Mouse (Mus musculus) hindbrain, embryonic 15.5 days (tissue): ENCODE data around the gene Cyp26b1. TPM values are rescaled to one million over a fixed set of nuclear protein-coding genes. Genes with fewer than 3 reads are reported as not detected.

Experiments used
- ATAC-seq: fragments of 200-750 bp; cut with Nextera tagmentation; 2 replicates; pipeline ENCODE4 v1.8.0; 2017; ENCODE audit warnings: low read depth, moderate number of reproducible peaks, moderate TSS enrichment; ENCODE audit not compliant: low FRiP score
- H3K27ac ChIP-seq: fragments of 300-500 bp; sonication (generic); replicated peaks from 2 replicates; pipeline ENCODE4 v1.5.1; 2015; ENCODE audit warnings: mild to moderate bottlenecking, inconsistent platforms
- H3K27me3 ChIP-seq: fragments of 300-500 bp; sonication (generic); 2 replicates; pipeline ENCODE4 v1.6.1; 2015; ENCODE audit warnings: control low read depth, inconsistent platforms
- H3K36me3 ChIP-seq: fragments of 300-500 bp; sonication (generic); 2 replicates; pipeline ENCODE4 v1.6.1; 2015; ENCODE audit warnings: control low read depth, inconsistent platforms
- H3K4me1 ChIP-seq: fragments of 300-500 bp; sonication (generic); replicated peaks from 2 replicates; pipeline ENCODE4 v1.6.1; 2015; ENCODE audit warnings: control low read depth, inconsistent platforms
- H3K4me2 ChIP-seq: fragments of 300-500 bp; sonication (generic); 2 replicates; pipeline ENCODE4 v1.6.1; 2015; ENCODE audit warnings: moderate library complexity, mild to moderate bottlenecking, inconsistent platforms
- H3K4me3 ChIP-seq: fragments of 300-500 bp; sonication (generic); 2 replicates; pipeline ENCODE4 v1.5.1; 2015; ENCODE audit warnings: mild to moderate bottlenecking, inconsistent platforms
- H3K9ac ChIP-seq: fragments of 300-500 bp; sonication (generic); 2 replicates; pipeline ENCODE4 v1.6.1; 2015; ENCODE audit warnings: inconsistent platforms
- H3K9me3 ChIP-seq: fragments of 300-500 bp; sonication (generic); 2 replicates; pipeline ENCODE4 v1.6.1; 2016; ENCODE audit warnings: control low read depth, inconsistent platforms
- WGBS: fragments of 180-500 bp; shearing (Covaris S2); methylation state at CpG from one replicate; pipeline ENCODE4 v1.1.7; 2015; 5-methylcytosine and 5-hydroxymethylcytosine counted together
- polyA plus RNA-seq: library from polyadenylated mRNA; unstranded; fragments of >200 nt; fragmentation: Nextera tagmentation; extraction: Ambion mirVana; gene quantifications from 2 replicates; pipeline ENCODE4 v1.2.1, GENCODE M21; 2015

The Cyp26b1 gene
- polyA plus RNA-seq: 43.8 and 52.7 TPM in 2 replicates

DNA sequence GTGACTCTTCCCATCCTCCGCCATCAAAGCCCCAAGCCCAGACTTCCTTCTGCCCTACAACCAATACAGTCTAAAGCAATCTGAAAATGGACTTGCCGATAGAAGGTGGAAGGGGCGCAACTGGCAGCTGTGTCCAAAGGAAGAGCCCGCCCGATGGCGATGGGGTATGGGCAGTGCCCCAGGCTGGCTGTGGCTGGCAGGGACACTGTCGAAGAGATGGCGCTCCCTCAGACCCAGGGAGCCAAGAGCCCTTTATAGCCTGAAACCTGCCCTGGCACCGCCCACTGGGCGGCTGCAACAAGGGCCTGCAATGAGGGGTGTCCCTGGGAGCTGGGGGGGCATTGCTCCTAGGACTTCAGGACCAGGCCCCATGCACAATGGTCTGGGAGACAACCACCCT, at the start of gene Cyp26b1:
Gene Cyp26b1, minus strand, starts transcription at position 216 of the 400 bp plus-strand sequence.
- H3K4me2 ChIP-seq: peak within 1 kb of the TSS; percentile 29
- ATAC-seq: 0 out of 2 replicates have a peak, but pooled peaks have one; percentile 16
- no peaks in the 10 kb centered on the region for H3K9me3 ChIP-seq
- 71% methylated on average over 10 of the region's 10 CpGs for WGBS
- H3K9ac ChIP-seq: peak within 1 kb of the TSS; percentile 28; the same call in 1 of the 2 replicates
- peak within 1 kb of the TSS; percentile 49 for H3K4me3 ChIP-seq
- peaks cover 8% of the 10 kb centered on the region; the same call in 1 of the 2 replicates for H3K27me3 ChIP-seq
- peaks cover 25% of the 10 kb centered on the region for H3K4me1 ChIP-seq
- peak within 1 kb of the TSS; percentile 46 for H3K27ac ChIP-seq
- H3K36me3 ChIP-seq: no peaks in the 10 kb centered on the region

DNA sequence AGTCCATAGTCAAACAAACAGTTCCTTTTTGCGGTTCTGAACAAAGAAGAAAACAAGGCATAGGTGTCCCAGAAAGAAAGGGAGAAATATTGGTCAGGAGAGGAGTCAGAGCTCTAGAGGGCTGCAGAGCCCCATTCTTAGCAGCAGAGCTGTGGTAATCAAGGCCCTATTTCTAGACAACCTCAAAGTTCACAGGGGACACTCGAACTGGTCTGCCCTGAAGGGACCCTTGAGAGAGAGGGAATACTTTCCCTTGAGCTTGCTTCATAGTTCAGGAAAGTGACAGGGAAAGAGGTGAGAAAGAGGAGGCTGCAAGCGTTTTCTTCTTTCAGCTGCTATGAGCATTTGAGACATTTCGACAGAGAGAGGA, 47.3 kb upstream of the Cyp26b1 start:
- H3K27me3 ChIP-seq: no peaks in the 10 kb centered on the region
- no peaks in the 10 kb centered on the region for H3K9me3 ChIP-seq
- WGBS: 71% methylated on average over 4 of the region's 4 CpGs
- no peak overlapping the region for H3K9ac ChIP-seq
- peaks cover 2% of the 10 kb centered on the region for H3K4me1 ChIP-seq
- no peak overlapping the region for H3K4me2 ChIP-seq
- H3K36me3 ChIP-seq: no peaks in the 10 kb centered on the region
- no peak for ATAC-seq
- no peak overlapping the region for H3K27ac ChIP-seq
- no peak overlapping the region for H3K4me3 ChIP-seq

DNA sequence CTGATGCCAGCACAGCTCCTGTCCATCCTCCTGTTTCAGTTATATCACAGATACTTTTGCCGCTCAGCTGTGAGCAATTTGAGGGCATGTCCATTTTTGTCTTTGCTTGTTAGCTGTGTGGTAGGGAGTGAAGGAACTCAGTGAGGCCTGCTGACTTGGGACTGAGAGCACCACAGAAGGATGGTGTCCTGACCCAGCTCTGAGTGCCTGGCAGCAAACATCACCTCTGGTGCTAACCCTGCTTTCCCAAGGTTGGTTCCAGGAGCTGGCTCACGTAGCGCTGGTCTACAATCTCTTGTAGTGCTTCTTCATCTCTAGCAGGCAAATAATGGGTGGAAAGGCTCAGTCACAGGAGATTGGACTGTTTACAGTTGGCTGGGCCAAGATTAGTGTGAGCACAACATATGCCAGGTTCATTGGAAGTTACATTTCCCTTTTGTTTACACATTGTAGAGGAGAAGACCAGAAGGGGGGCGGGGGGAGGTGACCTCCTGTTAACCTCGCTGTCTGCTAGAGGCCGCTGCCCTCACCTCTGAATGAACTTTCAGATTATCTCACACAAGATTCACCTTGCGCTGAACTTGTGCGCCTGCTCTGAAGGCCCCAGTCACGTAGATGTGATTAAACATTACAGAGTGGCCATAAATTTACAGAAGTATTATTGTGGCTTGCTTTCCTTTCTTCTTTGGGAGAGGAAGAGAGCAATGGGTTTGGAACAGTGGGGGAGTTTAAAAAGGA, 46.8 kb upstream of the Cyp26b1 start:
- H3K4me1 ChIP-seq: no peaks in the 10 kb centered on the region; the same call in 1 of the 2 replicates
- no peaks in the 10 kb centered on the region for H3K36me3 ChIP-seq
- 63% methylated on average over 9 of the region's 9 CpGs for WGBS
- no peaks in the 10 kb centered on the region for H3K27me3 ChIP-seq
- no peak overlapping the region for H3K27ac ChIP-seq
- no peak for ATAC-seq
- no peak overlapping the region for H3K4me3 ChIP-seq
- no peak overlapping the region for H3K4me2 ChIP-seq
- H3K9me3 ChIP-seq: no peaks in the 10 kb centered on the region
- H3K9ac ChIP-seq: no peak overlapping the region

DNA sequence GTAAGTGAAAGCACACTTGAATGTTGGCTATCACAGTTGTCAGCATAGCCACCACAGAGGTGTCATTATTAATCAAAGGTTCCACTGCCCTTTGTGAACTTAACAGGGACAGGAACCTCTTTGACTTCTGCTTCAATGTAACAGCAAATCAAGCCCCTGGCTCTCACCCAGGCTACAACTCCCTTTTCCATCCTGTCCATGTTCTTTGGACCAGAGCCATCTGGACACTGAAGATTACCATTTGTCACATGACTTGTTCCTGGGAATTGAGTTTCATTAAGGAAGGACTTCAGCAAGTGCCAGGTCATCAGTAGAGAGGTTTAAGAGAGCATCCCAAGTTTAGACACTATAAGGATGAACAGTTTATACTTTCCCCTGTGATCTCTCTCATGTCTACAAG, 44.5 kb upstream of the Cyp26b1 start:
- H3K27ac ChIP-seq: no peak overlapping the region
- ATAC-seq: no peak
- H3K4me1 ChIP-seq: no peaks in the 10 kb centered on the region; the same call in 1 of the 2 replicates
- no peaks in the 10 kb centered on the region for H3K9me3 ChIP-seq
- no peaks in the 10 kb centered on the region for H3K36me3 ChIP-seq
- H3K27me3 ChIP-seq: no peaks in the 10 kb centered on the region
- no peak overlapping the region for H3K4me2 ChIP-seq
- no peak overlapping the region for H3K9ac ChIP-seq
- no peak overlapping the region for H3K4me3 ChIP-seq

DNA sequence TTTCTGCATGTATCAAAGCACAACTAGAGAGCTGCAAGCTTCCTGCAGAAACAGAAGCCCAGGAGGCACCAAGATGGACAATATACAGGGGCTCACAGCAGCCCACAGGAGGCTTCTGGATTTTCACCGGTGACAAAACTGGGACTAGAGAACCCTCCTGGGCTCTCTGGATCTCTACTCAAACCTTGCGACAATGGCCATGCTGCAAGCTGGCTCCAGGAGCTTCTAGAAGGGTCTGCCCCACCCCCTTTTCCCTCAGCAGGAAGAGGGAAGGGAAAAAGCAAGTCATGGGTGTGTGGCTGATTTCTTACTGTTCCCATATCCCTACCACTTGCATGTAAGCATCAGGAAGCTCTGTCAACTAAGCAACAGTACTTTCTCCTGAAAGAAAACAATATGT, 37.9 kb upstream of the Cyp26b1 start:
- no peak overlapping the region for H3K4me2 ChIP-seq
- no peak overlapping the region for H3K27ac ChIP-seq
- H3K36me3 ChIP-seq: no peaks in the 10 kb centered on the region
- no peak overlapping the region for H3K4me3 ChIP-seq
- H3K9me3 ChIP-seq: no peaks in the 10 kb centered on the region
- H3K27me3 ChIP-seq: no peaks in the 10 kb centered on the region
- no peaks in the 10 kb centered on the region for H3K4me1 ChIP-seq
- no peak overlapping the region for H3K9ac ChIP-seq
- no peak for ATAC-seq
- 92% methylated on average over 2 of the region's 2 CpGs for WGBS

DNA sequence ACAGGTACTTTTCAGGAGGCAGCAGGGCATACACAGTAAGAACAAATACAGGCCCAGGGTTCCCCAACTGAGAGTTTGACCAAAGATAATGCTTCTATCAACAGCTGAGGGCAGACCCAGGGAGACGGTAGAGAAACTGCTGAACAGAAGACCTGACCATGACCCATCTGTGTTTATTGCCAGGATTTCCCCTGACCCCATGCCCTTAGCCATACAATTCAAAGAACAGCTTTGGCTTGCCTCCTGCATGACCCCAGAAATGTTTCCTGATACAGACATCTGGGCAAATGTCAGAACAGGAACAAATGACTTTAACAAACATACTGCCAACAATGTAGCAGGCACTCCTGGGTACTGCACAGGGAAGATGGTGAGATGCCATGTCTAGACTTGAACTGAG, 36.6 kb upstream of the Cyp26b1 start:
- H3K4me3 ChIP-seq: no peak overlapping the region
- no peaks in the 10 kb centered on the region for H3K27me3 ChIP-seq
- no peak for ATAC-seq
- H3K4me2 ChIP-seq: no peak overlapping the region
- no peaks in the 10 kb centered on the region for H3K4me1 ChIP-seq
- H3K27ac ChIP-seq: no peak overlapping the region
- H3K9ac ChIP-seq: no peak overlapping the region
- no peaks in the 10 kb centered on the region for H3K9me3 ChIP-seq
- no peaks in the 10 kb centered on the region for H3K36me3 ChIP-seq
- WGBS: 40% methylated on average over 1 of the region's 1 CpGs

DNA sequence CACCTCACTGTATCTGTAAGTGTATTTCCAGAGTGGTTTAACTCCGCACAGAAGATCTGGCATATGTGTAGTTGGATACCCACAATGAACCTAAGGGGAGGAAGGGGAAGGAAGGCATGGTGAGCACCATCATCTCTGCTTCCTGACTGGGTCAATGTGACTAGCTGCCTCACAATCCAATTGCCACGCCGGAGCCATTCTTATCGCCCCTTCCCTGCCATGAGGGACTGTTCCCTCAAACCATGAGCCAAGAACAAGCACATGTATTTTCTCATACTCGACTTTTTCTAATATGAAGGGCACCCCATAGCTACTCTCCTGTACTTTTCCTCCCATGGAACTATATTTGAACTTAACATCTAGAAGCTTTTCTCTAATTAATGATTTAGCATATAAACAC, 35.1 kb upstream of the Cyp26b1 start:
- Histone ChIP-seq H3K4me1 (no peaks in the 10 kb centered on the region), H3K27me3 (no peaks in the 10 kb centered on the region), H3K9me3 (no peaks in the 10 kb centered on the region), H3K27ac (no peak overlapping the region), H3K4me3 (no peak overlapping the region), H3K9ac (no peak overlapping the region), H3K36me3 (no peaks in the 10 kb centered on the region), H3K4me2 (no peak overlapping the region)
- ATAC-seq: no peak
- WGBS: 91% methylated on average over 5 of the region's 5 CpGs

DNA sequence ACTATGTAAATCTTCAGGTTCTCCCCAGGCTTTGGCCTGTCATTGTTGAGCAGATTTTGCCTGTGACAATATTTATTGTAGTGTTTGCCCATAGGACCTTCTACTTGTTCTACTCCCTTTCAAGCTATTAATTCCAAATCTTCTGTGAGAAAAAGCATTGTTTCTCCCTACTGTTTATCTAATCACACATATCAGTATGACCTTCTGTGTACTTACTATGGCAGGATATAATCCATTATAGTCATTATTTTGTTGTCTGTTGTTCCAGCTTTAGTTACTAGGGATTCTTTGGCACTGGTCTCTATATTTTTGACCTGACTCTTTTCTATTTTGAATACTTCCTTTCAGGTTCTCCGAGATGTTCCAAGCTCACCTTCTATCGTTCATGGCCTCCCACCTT, 32.7 kb upstream of the Cyp26b1 start:
- H3K27me3 ChIP-seq: no peaks in the 10 kb centered on the region
- no peak for ATAC-seq
- no peaks in the 10 kb centered on the region for H3K36me3 ChIP-seq
- H3K9ac ChIP-seq: no peak overlapping the region
- no peaks in the 10 kb centered on the region for H3K9me3 ChIP-seq
- no peak overlapping the region for H3K4me2 ChIP-seq
- H3K4me3 ChIP-seq: no peak overlapping the region
- 97% methylated on average over 2 of the region's 2 CpGs for WGBS
- no peak overlapping the region for H3K27ac ChIP-seq
- H3K4me1 ChIP-seq: no peaks in the 10 kb centered on the region

DNA sequence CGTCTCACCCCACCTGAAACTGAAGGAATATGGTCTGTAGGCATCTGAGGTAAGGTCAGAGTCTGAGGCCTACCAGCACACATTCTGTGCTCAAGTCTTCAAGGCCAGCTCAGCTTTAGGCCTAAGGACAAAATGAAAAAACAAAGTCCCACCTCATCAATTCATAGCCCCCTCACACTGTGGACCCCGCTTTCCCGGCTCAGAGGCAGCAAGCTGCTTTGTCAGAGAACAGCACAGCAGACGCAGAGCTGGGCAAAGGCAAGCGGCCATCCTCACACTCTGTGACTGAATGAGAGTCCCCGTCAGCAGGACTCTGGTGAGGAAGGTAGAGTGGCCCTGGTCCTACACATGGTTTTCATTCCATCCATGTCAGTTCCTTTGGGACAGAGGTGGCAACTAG, 25.5 kb upstream of the Cyp26b1 start:
- Histone ChIP-seq H3K9ac (no peak overlapping the region), H3K4me2 (no peak overlapping the region), H3K4me3 (no peak overlapping the region), H3K9me3 (no peaks in the 10 kb centered on the region), H3K27ac (no peak overlapping the region), H3K4me1 (no peaks in the 10 kb centered on the region), H3K27me3 (no peaks in the 10 kb centered on the region), H3K36me3 (0 out of 2 replicates have a peak, but pooled peaks cover 20% of the 10 kb centered on the region)
- 94% methylated on average over 6 of the region's 6 CpGs for WGBS
- ATAC-seq: no peak

DNA sequence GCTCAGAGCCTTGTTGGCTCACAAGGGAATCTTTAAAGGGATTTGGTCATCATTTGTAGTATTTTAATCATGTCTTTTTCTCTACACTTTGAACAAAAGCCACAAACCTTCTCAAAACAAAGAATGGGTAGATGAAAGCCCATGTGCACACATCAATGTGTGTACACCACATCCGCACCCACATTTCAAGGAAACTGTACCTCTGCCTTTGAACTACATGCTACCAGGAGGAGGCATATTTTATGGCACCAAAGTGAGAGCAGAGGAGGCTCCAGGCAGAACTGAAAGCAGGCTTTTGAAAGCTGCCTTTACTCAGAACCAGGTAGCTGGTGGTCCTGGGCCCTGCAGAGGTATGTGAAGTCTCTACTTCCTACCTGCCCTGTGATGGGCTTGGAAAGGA, 23.3 kb upstream of the Cyp26b1 start:
- H3K4me1 ChIP-seq: no peaks in the 10 kb centered on the region
- no peak overlapping the region for H3K4me2 ChIP-seq
- 0 out of 2 replicates have a peak, but pooled peaks cover 20% of the 10 kb centered on the region for H3K36me3 ChIP-seq
- H3K4me3 ChIP-seq: no peak overlapping the region
- no peak for ATAC-seq
- no peaks in the 10 kb centered on the region for H3K9me3 ChIP-seq
- no peak overlapping the region for H3K9ac ChIP-seq
- H3K27me3 ChIP-seq: no peaks in the 10 kb centered on the region
- no peak overlapping the region for H3K27ac ChIP-seq
- WGBS: 100% methylated on average over 1 of the region's 1 CpGs

DNA sequence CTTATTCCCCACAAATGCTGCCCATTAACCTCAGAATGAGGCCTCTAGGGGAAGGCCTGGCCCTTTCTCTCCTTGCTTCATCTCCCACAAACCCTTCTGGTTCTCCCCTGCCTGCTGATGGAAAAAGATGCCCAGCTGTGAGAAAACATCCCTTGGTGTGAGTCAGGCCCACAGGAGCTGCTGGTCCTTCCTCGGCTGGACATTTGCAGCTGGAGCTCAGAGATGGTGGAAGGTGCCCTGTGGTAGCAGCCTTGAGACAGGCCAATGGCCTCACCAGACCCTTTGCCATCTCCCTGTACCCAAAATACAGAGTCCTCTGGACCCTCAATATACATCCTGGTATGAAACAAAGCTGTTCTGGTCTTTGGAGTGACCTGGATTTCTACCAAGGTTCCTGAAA, 22.9 kb upstream of the Cyp26b1 start:
- Histone ChIP-seq H3K27ac (no peak overlapping the region), H3K9ac (no peak overlapping the region), H3K4me3 (no peak overlapping the region), H3K36me3 (0 out of 2 replicates have a peak, but pooled peaks cover 20% of the 10 kb centered on the region), H3K9me3 (no peaks in the 10 kb centered on the region), H3K4me1 (no peaks in the 10 kb centered on the region), H3K27me3 (no peaks in the 10 kb centered on the region), H3K4me2 (no peak overlapping the region)
- WGBS: 71% methylated on average over 1 of the region's 1 CpGs
- ATAC-seq: no peak

DNA sequence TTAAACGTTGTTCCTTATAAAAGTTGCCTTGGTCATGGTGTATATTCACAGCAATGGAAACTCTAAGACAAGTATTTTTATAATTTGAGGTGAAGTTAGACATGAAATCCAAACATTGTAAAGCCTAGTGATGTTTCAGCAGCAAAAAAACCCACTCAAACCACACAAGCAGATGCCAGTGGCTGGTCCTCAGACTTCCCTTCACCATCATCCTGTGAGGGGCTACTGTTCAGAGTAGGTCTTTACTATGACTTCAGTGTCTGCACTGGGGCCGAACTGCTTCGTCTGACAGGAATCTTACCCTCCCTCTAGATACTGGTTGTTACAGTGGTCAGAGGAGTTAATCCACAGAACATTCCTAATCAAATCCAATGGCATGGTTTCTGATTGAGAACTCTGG, 19.9 kb upstream of the Cyp26b1 start:
- Histone ChIP-seq H3K27ac (no peak overlapping the region), H3K9me3 (no peaks in the 10 kb centered on the region), H3K4me3 (no peak overlapping the region), H3K4me2 (no peak overlapping the region), H3K27me3 (no peaks in the 10 kb centered on the region), H3K4me1 (no peaks in the 10 kb centered on the region), H3K9ac (no peak overlapping the region), H3K36me3 (no peaks in the 10 kb centered on the region)
- WGBS: 92% methylated on average over 3 of the region's 3 CpGs
- ATAC-seq: no peak
